Comparison of ENCODE assay signal across 8 mouse cellular contexts in genomic region chrX:103981169-103981689, GRCm38 (mm10). TPM values are rescaled to one million over a fixed set of nuclear protein-coding genes. Genes with fewer than 3 reads are reported as not detected.
A peak's percentile ranks its signal among the peaks of the same experiment; 100 is the strongest.
DNase-seq lines count a peak whose midpoint lies in the region; ATAC-seq lines count a peak whose summit lies in the region.

Gene Rlim, minus strand, starts transcription at chrX:103981284.

- peaks cover 44% of the 10 kb centered on the region for H3K79me2 ChIP-seq in macrophage (ENCODE audit: inconsistent target)

- H3K9me3 ChIP-seq in hindbrain, embryonic 16.5 days (ENCODE audit: control insufficient read depth, low read length): no peaks in the 10 kb centered on the region

- peak within 1 kb of the TSS; percentile 59 for H3K4me2 ChIP-seq in hindbrain, embryonic 16.5 days (ENCODE audit: low read length)

- H3K9ac ChIP-seq in hindbrain, embryonic 16.5 days (ENCODE audit: low read depth, low read length): peak within 1 kb of the TSS; percentile 80

- DNase-seq in WW6 (ENCODE audit: low read depth, low spot score): peak; percentile 62
- peak; percentile 68 to 78 for DNase-seq in cerebellum, postnatal 4 days (ENCODE audit: low spot score in 2 of 2)
- DNase-seq in gastrocnemius, adult 18-20 months (ENCODE audit: low spot score): peak; percentile 92
- peak; percentile 76 to 90 for DNase-seq in left cerebral cortex, adult 18-20 months (ENCODE audit: low spot score in 2 of 2)
- DNase-seq in right cerebral cortex, adult 18-20 months: peak; percentile 95
- peak; percentile 41 for DNase-seq in urinary bladder, postnatal 10 days (ENCODE audit: low spot score)

- WGBS in hindbrain, embryonic 16.5 days: 17% methylated on average over 27 of the region's 27 CpGs
- 16% methylated on average over 20 of the region's 27 CpGs for WGBS in macrophage (ENCODE audit: missing documents)

- no peaks in the 10 kb centered on the region for H3K36me3 ChIP-seq in hindbrain, embryonic 16.5 days (ENCODE audit: control insufficient read depth, insufficient read depth, low read length)
- no peaks in the 10 kb centered on the region for H3K36me3 ChIP-seq in macrophage (ENCODE audit: inconsistent target)

- peak; percentile 100 for ATAC-seq in hindbrain, embryonic 16.5 days

- H3K27ac ChIP-seq in hindbrain, embryonic 16.5 days (ENCODE audit: low read depth, low read length): peak within 1 kb of the TSS; percentile 91
- peak within 1 kb of the TSS; percentile 72 for H3K27ac ChIP-seq in macrophage

- peaks cover 2% of the 10 kb centered on the region; the same call in 1 of the 2 replicates for H3K4me1 ChIP-seq in hindbrain, embryonic 16.5 days (ENCODE audit: control insufficient read depth, insufficient read depth, low read depth, low read length)

- H3K4me3 ChIP-seq in hindbrain, embryonic 16.5 days (ENCODE audit: low read length): peak within 1 kb of the TSS; percentile 72
- H3K4me3 ChIP-seq in macrophage (ENCODE audit: inconsistent target): peak within 1 kb of the TSS; percentile 67

- H3K27me3 ChIP-seq in hindbrain, embryonic 16.5 days (replicated peaks; ENCODE audit: control insufficient read depth, insufficient read depth, low read length): no peaks in the 10 kb centered on the region; the same call in 1 of the 2 replicates

RNA-seq across cellular contexts. Expression of gene Rlim, which starts in this region (rescaled TPM):
- 10 to 100 TPM; 16.9 to 20.3 TPM for total RNA-seq in gastrocnemius, adult 18-20 months (2021)
- 20.2 and 23.9 TPM in 2 replicates for polyA plus RNA-seq in hindbrain, embryonic 16.5 days (2015; fragmentation: Nextera tagmentation; extraction: Ambion mirVana)
- 10 to 100 TPM; 46.1 to 55.1 TPM for total RNA-seq in left cerebral cortex, adult 18-20 months (2021)
- 100 to 1,000 TPM in 24 of 26 experiments, 10 to 100 TPM in 2; 74.0 to 185 (median 136) TPM for total RNA-seq in macrophage (2018; cell fraction: chromatin; rRNA removed)
- 10 to 100 TPM; 63.5 to 93.0 (median 73.9) TPM for total RNA-seq in macrophage (2018; cell fraction: cytosol; rRNA removed)
- total RNA-seq in macrophage (2018; cell fraction: nucleus; rRNA removed): 100 to 1,000 TPM; 107 to 188 (median 135) TPM
- 24.6 to 30.9 TPM (median 27.9 TPM) in 3 replicates for polyA plus RNA-seq in macrophage (2018)

Comparison
In these comparisons a context has a peak if more than half of its experiments do, and no peak if none do; other contexts are left out.
1. Peak in every context shown above with its lines: DNase-seq, ATAC-seq, H3K4me3 ChIP-seq and H3K27ac ChIP-seq.
2. DNase-seq: peak in every context shown above with its lines; median percentile 95 in right cerebral cortex, adult 18-20 months; 92 in gastrocnemius, adult 18-20 months; 83 in left cerebral cortex, adult 18-20 months; 73 in cerebellum, postnatal 4 days; 62 in WW6; 41 in urinary bladder, postnatal 10 days.